Mouse (Mus musculus): Measurements from ENCODE around the gene Nr4a2. TPM values are rescaled to one million over a fixed set of nuclear protein-coding genes. Genes with fewer than 3 reads are reported as not detected.

The Nr4a2 gene
- polyA plus RNA-seq, 1 experiment = 1.4 TPM

GRCm38 (mm10) chr2:57110401-57110800 lies 13.4 kb downstream of the Nr4a2 start:
- H3K27ac ChIP-seq (ENCODE audit: insufficient read depth, low read length) = no peak overlapping the region
- TF ChIP-seq EP300 (IDR thresholded peaks at IDR 0.05; ENCODE audit: insufficient read depth, low read depth, low read length) (no peak), CTCF (IDR thresholded peaks at IDR 0.05; ENCODE audit: low read depth, low read length) (no peak), POLR2A (IDR thresholded peaks at IDR 0.05; ENCODE audit: insufficient read depth, low read length) (no peak)
- no peaks in the 10 kb centered on the region for H3K9me3 ChIP-seq (replicated peaks; ENCODE audit: control insufficient read depth, insufficient read depth, low read length, poor library complexity, severe bottlenecking)
- H3K27me3 ChIP-seq (ENCODE audit: control insufficient read depth, insufficient read depth, low read length, poor library complexity, severe bottlenecking) = peaks cover 18% of the 10 kb centered on the region
- H3K9ac ChIP-seq (ENCODE audit: low read depth, poor library complexity, severe bottlenecking) = no peak overlapping the region
- H3K4me1 ChIP-seq (ENCODE audit: control insufficient read depth, insufficient read depth, low read length) = no peaks in the 10 kb centered on the region
- no peaks in the 10 kb centered on the region for H3K36me3 ChIP-seq (ENCODE audit: control insufficient read depth, insufficient read depth, low read length, poor library complexity, severe bottlenecking)
- no peak overlapping the region for H3K4me3 ChIP-seq (ENCODE audit: low read depth, low read length)

GRCm38 (mm10) chr2:57109926-57110325 lies 13.9 kb downstream of the Nr4a2 start:
- H3K27me3 ChIP-seq (ENCODE audit: control insufficient read depth, insufficient read depth, low read length, poor library complexity, severe bottlenecking) = peaks cover 18% of the 10 kb centered on the region
- no peak overlapping the region for H3K27ac ChIP-seq (ENCODE audit: insufficient read depth, low read length)
- no peaks in the 10 kb centered on the region for H3K9me3 ChIP-seq (replicated peaks; ENCODE audit: control insufficient read depth, insufficient read depth, low read length, poor library complexity, severe bottlenecking)
- TF ChIP-seq EP300 (IDR thresholded peaks at IDR 0.05; ENCODE audit: insufficient read depth, low read depth, low read length) = no peak
- no peak for TF ChIP-seq CTCF (IDR thresholded peaks at IDR 0.05; ENCODE audit: low read depth, low read length)
- no peak for TF ChIP-seq POLR2A (IDR thresholded peaks at IDR 0.05; ENCODE audit: insufficient read depth, low read length)
- no peaks in the 10 kb centered on the region for H3K36me3 ChIP-seq (ENCODE audit: control insufficient read depth, insufficient read depth, low read length, poor library complexity, severe bottlenecking)
- H3K4me1 ChIP-seq (ENCODE audit: control insufficient read depth, insufficient read depth, low read length) = no peaks in the 10 kb centered on the region
- no peak overlapping the region for H3K9ac ChIP-seq (ENCODE audit: low read depth, poor library complexity, severe bottlenecking)
- H3K4me3 ChIP-seq (ENCODE audit: low read depth, low read length) = no peak overlapping the region

- no peak overlapping the region for H3K9ac ChIP-seq (ENCODE audit: low read depth, poor library complexity, severe bottlenecking)
- no peak for TF ChIP-seq CTCF (IDR thresholded peaks at IDR 0.05; ENCODE audit: low read depth, low read length)
- peaks cover 21% of the 10 kb centered on the region for H3K27me3 ChIP-seq (ENCODE audit: control insufficient read depth, insufficient read depth, low read length, poor library complexity, severe bottlenecking)
- H3K4me1 ChIP-seq (ENCODE audit: control insufficient read depth, insufficient read depth, low read length) = no peaks in the 10 kb centered on the region
- no peak overlapping the region for H3K27ac ChIP-seq (ENCODE audit: insufficient read depth, low read length)
- H3K36me3 ChIP-seq (ENCODE audit: control insufficient read depth, insufficient read depth, low read length, poor library complexity, severe bottlenecking) = no peaks in the 10 kb centered on the region
- no peaks in the 10 kb centered on the region for H3K9me3 ChIP-seq (replicated peaks; ENCODE audit: control insufficient read depth, insufficient read depth, low read length, poor library complexity, severe bottlenecking)
- no peak overlapping the region for H3K4me3 ChIP-seq (ENCODE audit: low read depth, low read length)
These were observed 14.5 kb downstream of the Nr4a2 start for GRCm38 (mm10) chr2:57109301-57109700.

GRCm38 (mm10) chr2:57108349-57108930 lies 15.4 kb downstream of the Nr4a2 start:
- no peak for TF ChIP-seq POLR2A (IDR thresholded peaks at IDR 0.05; ENCODE audit: insufficient read depth, low read length)
- TF ChIP-seq CTCF (IDR thresholded peaks at IDR 0.05; ENCODE audit: low read depth, low read length) = no peak
- TF ChIP-seq EP300 (IDR thresholded peaks at IDR 0.05; ENCODE audit: insufficient read depth, low read depth, low read length) = no peak
- Histone ChIP-seq H3K27me3 (ENCODE audit: control insufficient read depth, insufficient read depth, low read length, poor library complexity, severe bottlenecking) (peaks cover 26% of the 10 kb centered on the region), H3K9ac (ENCODE audit: low read depth, poor library complexity, severe bottlenecking) (no peak overlapping the region), H3K27ac (ENCODE audit: insufficient read depth, low read length) (no peak overlapping the region), H3K36me3 (ENCODE audit: control insufficient read depth, insufficient read depth, low read length, poor library complexity, severe bottlenecking) (no peaks in the 10 kb centered on the region), H3K4me1 (ENCODE audit: control insufficient read depth, insufficient read depth, low read length) (no peaks in the 10 kb centered on the region), H3K9me3 (replicated peaks; ENCODE audit: control insufficient read depth, insufficient read depth, low read length, poor library complexity, severe bottlenecking) (no peaks in the 10 kb centered on the region), H3K4me3 (ENCODE audit: low read depth, low read length) (no peak overlapping the region)

- H3K36me3 ChIP-seq (ENCODE audit: control insufficient read depth, insufficient read depth, low read length, poor library complexity, severe bottlenecking) = no peaks in the 10 kb centered on the region
- no peaks in the 10 kb centered on the region for H3K4me1 ChIP-seq (ENCODE audit: control insufficient read depth, insufficient read depth, low read length)
- no peak overlapping the region for H3K4me3 ChIP-seq (ENCODE audit: low read depth, low read length)
- no peak overlapping the region for H3K9ac ChIP-seq (ENCODE audit: low read depth, poor library complexity, severe bottlenecking)
- TF ChIP-seq CTCF (IDR thresholded peaks at IDR 0.05; ENCODE audit: low read depth, low read length) = no peak
- TF ChIP-seq POLR2A (IDR thresholded peaks at IDR 0.05; ENCODE audit: insufficient read depth, low read length) = no peak
- no peak for TF ChIP-seq EP300 (IDR thresholded peaks at IDR 0.05; ENCODE audit: insufficient read depth, low read depth, low read length)
- H3K9me3 ChIP-seq (replicated peaks; ENCODE audit: control insufficient read depth, insufficient read depth, low read length, poor library complexity, severe bottlenecking) = no peaks in the 10 kb centered on the region
- H3K27me3 ChIP-seq (ENCODE audit: control insufficient read depth, insufficient read depth, low read length, poor library complexity, severe bottlenecking) = peaks cover 24% of the 10 kb centered on the region
- no peak overlapping the region for H3K27ac ChIP-seq (ENCODE audit: insufficient read depth, low read length)
These were observed 18.4 kb downstream of the Nr4a2 start for GRCm38 (mm10) chr2:57105401-57105800.

- Histone ChIP-seq H3K9me3 (replicated peaks; ENCODE audit: control insufficient read depth, insufficient read depth, low read length, poor library complexity, severe bottlenecking) (no peaks in the 10 kb centered on the region), H3K27ac (ENCODE audit: insufficient read depth, low read length) (no peak overlapping the region), H3K27me3 (ENCODE audit: control insufficient read depth, insufficient read depth, low read length, poor library complexity, severe bottlenecking) (peaks cover 23% of the 10 kb centered on the region), H3K36me3 (ENCODE audit: control insufficient read depth, insufficient read depth, low read length, poor library complexity, severe bottlenecking) (no peaks in the 10 kb centered on the region), H3K4me3 (ENCODE audit: low read depth, low read length) (no peak overlapping the region), H3K4me1 (ENCODE audit: control insufficient read depth, insufficient read depth, low read length) (no peaks in the 10 kb centered on the region), H3K9ac (ENCODE audit: low read depth, poor library complexity, severe bottlenecking) (no peak overlapping the region)
- TF ChIP-seq CTCF (IDR thresholded peaks at IDR 0.05; ENCODE audit: low read depth, low read length) (no peak), POLR2A (IDR thresholded peaks at IDR 0.05; ENCODE audit: insufficient read depth, low read length) (no peak), EP300 (IDR thresholded peaks at IDR 0.05; ENCODE audit: insufficient read depth, low read depth, low read length) (no peak)
These were observed 19.1 kb downstream of the Nr4a2 start for GRCm38 (mm10) chr2:57104731-57105130.

All from ES-Bruce4 (cell line).